Mouse (Mus musculus) heart, adult 2 months (tissue): Measurements from ENCODE around the gene F10.
"Not testable (repeated sequence)": the region's sequence is repeated elsewhere in the genome, so short reads cannot be mapped to it uniquely, and the experiment has no call there.

Source experiments
- CTCF ChIP-seq: fragments of 200-600 bp; IDR thresholded peaks from 2 replicates; pipeline ENCODE4 v1.8.1; 2022; ENCODE audit warnings: antibody characterized with exemption, mild to moderate bottlenecking, moderate library complexity
- EP300 ChIP-seq: fragments of 200-500 bp; IDR thresholded peaks from 2 replicates; pipeline ENCODE4 v1.6.1; 2011; ENCODE audit warnings: low read depth, low read length, control low read depth; ENCODE audit not compliant: insufficient read depth
- POLR2A ChIP-seq: fragments of 200-500 bp; IDR thresholded peaks from 2 replicates; pipeline ENCODE4 v1.6.1; 2011; ENCODE audit warnings: mild to moderate bottlenecking, low read depth, low read length, control low read depth; ENCODE audit not compliant: insufficient read depth

- not testable (repeated sequence) for TF ChIP-seq CTCF, POLR2A, EP300
These were observed 38.5 kb downstream of the F10 start for GRCm38 (mm10) chr8:13075579-13075978.
